Mouse (Mus musculus) testis, adult 2 months (tissue): ENCODE results near the gene Churc1.

Experiments
- CTCF ChIP-seq: fragments of 200-500 bp; IDR thresholded peaks from 2 replicates; pipeline ENCODE4 v1.5.1; 2012; ENCODE audit warnings: low read depth, mild to moderate bottlenecking, inconsistent platforms, low read length, moderate library complexity; ENCODE audit not compliant: control insufficient read depth, insufficient read depth, insufficient replicate concordance
- POLR2A ChIP-seq: fragments of 200-500 bp; IDR thresholded peaks from 2 replicates; pipeline ENCODE4 v1.6.1; 2012; ENCODE audit warnings: low read depth, mild to moderate bottlenecking, inconsistent platforms, low read length, moderate library complexity; ENCODE audit not compliant: control insufficient read depth

GRCm38 (mm10) chr12:76798008-76798720 lies 32.8 kb downstream of the Churc1 start:
- TF ChIP-seq CTCF (no peak), POLR2A (no peak)
